Mouse (Mus musculus): ENCODE measurements at regions not wholly inside any gene's neighbourhood (a gene's known extent, or its start where the extent isn't known, plus 50 kb on each side); places are given as distances from the start of the nearest gene placed in this dataset.

- no peak for TF ChIP-seq POLR2A (IDR thresholded peaks at IDR 0.05; ENCODE audit: insufficient read depth, low read depth, low read length)
- no peak for TF ChIP-seq CTCF (IDR thresholded peaks at IDR 0.05; ENCODE audit: insufficient read depth, low read depth, low read length)
Measured at GRCm38 (mm10) chr13:52422456-52422855, 108.6 kb downstream of the Diras2 start.

Data from olfactory bulb, adult 2 months (tissue).